Mouse (Mus musculus): Measurements from ENCODE around the gene Ube2v1. TPM values are rescaled to one million over a fixed set of nuclear protein-coding genes. Genes with fewer than 3 reads are reported as not detected.

The Ube2v1 gene
- polyA plus RNA-seq, 1 experiment from 2014 or later, result 267 TPM

GRCm38 (mm10) chr2:167642164-167642563 lies 10.3 kb upstream of the Ube2v1 start:
- Histone ChIP-seq H3K9ac (ENCODE audit: low read length) (no peak overlapping the region), H3K36me3 (ENCODE audit: control insufficient read depth, insufficient read depth, low read length) (no peaks in the 10 kb centered on the region), H3K9me3 (replicated peaks; ENCODE audit: control insufficient read depth, low read length) (no peaks in the 10 kb centered on the region), H3K4me1 (ENCODE audit: control insufficient read depth, insufficient read depth, low read length) (no peaks in the 10 kb centered on the region), H3K27ac (ENCODE audit: low read length) (no peak overlapping the region), H3K4me3 (replicated peaks; ENCODE audit: low read length) (no peak overlapping the region), H3K4me2 (ENCODE audit: low read depth, low read length) (no peak overlapping the region), H3K27me3 (ENCODE audit: control insufficient read depth, insufficient read depth, low read length) (no peaks in the 10 kb centered on the region)
- WGBS, result 88% methylated on average over 6 of the region's 6 CpGs
- no peak for ATAC-seq (ENCODE audit: insufficient read depth, low FRiP score)

GRCm38 (mm10) chr2:167641337-167641736 lies 9.4 kb upstream of the Ube2v1 start:
- Histone ChIP-seq H3K27ac (ENCODE audit: low read length) (no peak overlapping the region), H3K4me2 (ENCODE audit: low read depth, low read length) (no peak overlapping the region), H3K4me3 (replicated peaks; ENCODE audit: low read length) (no peak overlapping the region), H3K4me1 (ENCODE audit: control insufficient read depth, insufficient read depth, low read length) (no peaks in the 10 kb centered on the region), H3K9me3 (replicated peaks; ENCODE audit: control insufficient read depth, low read length) (no peaks in the 10 kb centered on the region), H3K27me3 (ENCODE audit: control insufficient read depth, insufficient read depth, low read length) (no peaks in the 10 kb centered on the region), H3K9ac (ENCODE audit: low read length) (no peak overlapping the region), H3K36me3 (ENCODE audit: control insufficient read depth, insufficient read depth, low read length) (no peaks in the 10 kb centered on the region)
- WGBS, result 48% methylated on average over 8 of the region's 8 CpGs
- peak; percentile 42; the same call in 1 of the 2 replicates for ATAC-seq (ENCODE audit: insufficient read depth, low FRiP score)

- no peak overlapping the region for H3K9ac ChIP-seq (ENCODE audit: low read length)
- H3K27me3 ChIP-seq (ENCODE audit: control insufficient read depth, insufficient read depth, low read length), result no peaks in the 10 kb centered on the region
- no peak overlapping the region for H3K4me2 ChIP-seq (ENCODE audit: low read depth, low read length)
- H3K9me3 ChIP-seq (replicated peaks; ENCODE audit: control insufficient read depth, low read length), result no peaks in the 10 kb centered on the region
- WGBS, result 78% methylated on average over 3 of the region's 3 CpGs
- H3K4me3 ChIP-seq (replicated peaks; ENCODE audit: low read length), result no peak overlapping the region
- no peaks in the 10 kb centered on the region for H3K4me1 ChIP-seq (ENCODE audit: control insufficient read depth, insufficient read depth, low read length)
- H3K36me3 ChIP-seq (ENCODE audit: control insufficient read depth, insufficient read depth, low read length), result no peaks in the 10 kb centered on the region
- no peak overlapping the region for H3K27ac ChIP-seq (ENCODE audit: low read length)
- no peak for ATAC-seq (ENCODE audit: insufficient read depth, low FRiP score)
Measured at GRCm38 (mm10) chr2:167640279-167640678, 8.4 kb upstream of the Ube2v1 start.

GRCm38 (mm10) chr2:167634865-167635512 lies 3.1 kb upstream of the Ube2v1 start:
- peak overlapping the region; percentile 29; the same call in 1 of the 2 replicates for H3K9ac ChIP-seq (ENCODE audit: low read length)
- no peak overlapping the region for H3K27ac ChIP-seq (ENCODE audit: low read length)
- H3K4me1 ChIP-seq (ENCODE audit: control insufficient read depth, insufficient read depth, low read length), result peaks cover 31% of the 10 kb centered on the region
- H3K36me3 ChIP-seq (ENCODE audit: control insufficient read depth, insufficient read depth, low read length), result no peaks in the 10 kb centered on the region
- no peaks in the 10 kb centered on the region for H3K9me3 ChIP-seq (replicated peaks; ENCODE audit: control insufficient read depth, low read length)
- no peak for ATAC-seq (ENCODE audit: insufficient read depth, low FRiP score)
- H3K4me2 ChIP-seq (ENCODE audit: low read depth, low read length), result peak overlapping the region; percentile 61
- WGBS, result 74% methylated on average over 7 of the region's 7 CpGs
- H3K4me3 ChIP-seq (replicated peaks; ENCODE audit: low read length), result peak overlapping the region; percentile 42
- no peaks in the 10 kb centered on the region for H3K27me3 ChIP-seq (ENCODE audit: control insufficient read depth, insufficient read depth, low read length)

- Histone ChIP-seq H3K36me3 (ENCODE audit: control insufficient read depth, insufficient read depth, low read length) (no peaks in the 10 kb centered on the region), H3K4me2 (ENCODE audit: low read depth, low read length) (peak overlapping the region; percentile 61), H3K4me3 (replicated peaks; ENCODE audit: low read length) (peak overlapping the region; percentile 42), H3K9me3 (replicated peaks; ENCODE audit: control insufficient read depth, low read length) (no peaks in the 10 kb centered on the region), H3K27me3 (ENCODE audit: control insufficient read depth, insufficient read depth, low read length) (no peaks in the 10 kb centered on the region), H3K27ac (ENCODE audit: low read length) (peak overlapping the region; percentile 72), H3K9ac (ENCODE audit: low read length) (peak overlapping the region; percentile 60), H3K4me1 (ENCODE audit: control insufficient read depth, insufficient read depth, low read length) (peaks cover 37% of the 10 kb centered on the region)
- under 1% methylated on average over 15 of the region's 15 CpGs for WGBS
- ATAC-seq (ENCODE audit: insufficient read depth, low FRiP score), result peak; percentile 81
Measured at GRCm38 (mm10) chr2:167634338-167634770, 2.5 kb upstream of the Ube2v1 start.

GRCm38 (mm10) chr2:167633537-167633872 lies 1.6 kb upstream of the Ube2v1 start:
- H3K36me3 ChIP-seq (ENCODE audit: control insufficient read depth, insufficient read depth, low read length), result no peaks in the 10 kb centered on the region
- H3K27ac ChIP-seq (ENCODE audit: low read length), result no peak overlapping the region
- peaks cover 45% of the 10 kb centered on the region for H3K4me1 ChIP-seq (ENCODE audit: control insufficient read depth, insufficient read depth, low read length)
- no peaks in the 10 kb centered on the region for H3K9me3 ChIP-seq (replicated peaks; ENCODE audit: control insufficient read depth, low read length)
- H3K4me2 ChIP-seq (ENCODE audit: low read depth, low read length), result no peak overlapping the region
- ATAC-seq (ENCODE audit: insufficient read depth, low FRiP score), result no peak
- no peaks in the 10 kb centered on the region for H3K27me3 ChIP-seq (ENCODE audit: control insufficient read depth, insufficient read depth, low read length)
- H3K4me3 ChIP-seq (replicated peaks; ENCODE audit: low read length), result no peak overlapping the region
- WGBS, result 92% methylated on average over 6 of the region's 6 CpGs
- no peak overlapping the region for H3K9ac ChIP-seq (ENCODE audit: low read length)

GRCm38 (mm10) chr2:167632731-167633536 lies 1.0 kb upstream of the Ube2v1 start:
- Histone ChIP-seq H3K4me2 (ENCODE audit: low read depth, low read length) (peak overlapping the region; percentile 70), H3K27me3 (ENCODE audit: control insufficient read depth, insufficient read depth, low read length) (no peaks in the 10 kb centered on the region), H3K9me3 (replicated peaks; ENCODE audit: control insufficient read depth, low read length) (no peaks in the 10 kb centered on the region), H3K4me1 (ENCODE audit: control insufficient read depth, insufficient read depth, low read length) (peaks cover 49% of the 10 kb centered on the region), H3K9ac (ENCODE audit: low read length) (peak overlapping the region; percentile 73), H3K27ac (ENCODE audit: low read length) (peak overlapping the region; percentile 88), H3K4me3 (replicated peaks; ENCODE audit: low read length) (peak overlapping the region; percentile 86), H3K36me3 (ENCODE audit: control insufficient read depth, insufficient read depth, low read length) (no peaks in the 10 kb centered on the region)
- WGBS, result 70% methylated on average over 12 of the region's 12 CpGs
- no peak for ATAC-seq (ENCODE audit: insufficient read depth, low FRiP score)

GRCm38 (mm10) chr2:167631181-167631590 lies 709 bp downstream of the Ube2v1 start:
- Histone ChIP-seq H3K4me2 (ENCODE audit: low read depth, low read length) (peak overlapping the region; percentile 96), H3K36me3 (ENCODE audit: control insufficient read depth, insufficient read depth, low read length) (no peaks in the 10 kb centered on the region), H3K4me3 (replicated peaks; ENCODE audit: low read length) (peak overlapping the region; percentile 86), H3K9me3 (replicated peaks; ENCODE audit: control insufficient read depth, low read length) (no peaks in the 10 kb centered on the region), H3K27ac (ENCODE audit: low read length) (peak overlapping the region; percentile 89), H3K4me1 (ENCODE audit: control insufficient read depth, insufficient read depth, low read length) (peaks cover 53% of the 10 kb centered on the region), H3K27me3 (ENCODE audit: control insufficient read depth, insufficient read depth, low read length) (no peaks in the 10 kb centered on the region), H3K9ac (ENCODE audit: low read length) (peak overlapping the region; percentile 98)
- under 1% methylated on average over 31 of the region's 31 CpGs for WGBS
- ATAC-seq (ENCODE audit: insufficient read depth, low FRiP score), result no peak

- Histone ChIP-seq H3K9ac (ENCODE audit: low read length) (peak overlapping the region; percentile 98), H3K4me1 (ENCODE audit: control insufficient read depth, insufficient read depth, low read length) (peaks cover 56% of the 10 kb centered on the region), H3K36me3 (ENCODE audit: control insufficient read depth, insufficient read depth, low read length) (no peaks in the 10 kb centered on the region), H3K27me3 (ENCODE audit: control insufficient read depth, insufficient read depth, low read length) (no peaks in the 10 kb centered on the region), H3K4me3 (replicated peaks; ENCODE audit: low read length) (peak overlapping the region; percentile 86), H3K9me3 (replicated peaks; ENCODE audit: control insufficient read depth, low read length) (no peaks in the 10 kb centered on the region), H3K27ac (ENCODE audit: low read length) (peak overlapping the region; percentile 89), H3K4me2 (ENCODE audit: low read depth, low read length) (peak overlapping the region; percentile 96)
- no peak for ATAC-seq (ENCODE audit: insufficient read depth, low FRiP score)
- 62% methylated on average over 5 of the region's 5 CpGs for WGBS
Measured at GRCm38 (mm10) chr2:167630421-167630820, 1.5 kb downstream of the Ube2v1 start.
